Mouse (Mus musculus): ENCODE measurements around the gene D10Wsu102e.

The D10Wsu102e gene

DNA sequence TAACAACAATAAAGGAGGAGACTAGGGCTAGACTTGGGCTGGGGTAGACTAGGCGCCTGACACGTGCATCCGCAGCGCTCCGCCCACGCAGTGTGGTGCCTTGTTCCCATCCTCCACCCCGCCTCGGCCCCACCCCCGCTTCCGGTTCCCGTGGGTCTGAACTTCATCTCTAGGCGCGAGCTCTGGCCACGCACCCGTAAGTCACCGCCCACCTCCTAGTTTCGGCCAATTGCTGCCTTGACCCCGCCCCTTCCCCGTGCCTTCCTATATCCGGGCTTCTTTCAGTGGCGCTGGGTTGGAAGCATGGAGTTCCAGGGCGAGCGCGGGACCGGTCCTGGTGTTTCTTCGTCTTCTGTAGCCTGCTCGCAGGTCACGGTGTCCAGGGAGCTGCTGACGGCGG is at the start of gene D10Wsu102e:
Gene D10Wsu102e (plus strand): TSS at position 266 of the 400 bp plus-strand sequence.
- H3K27me3 ChIP-seq (ENCODE audit: control insufficient read depth, insufficient read depth, low read length, poor library complexity, severe bottlenecking): no peaks in the 10 kb centered on the region
- peak; percentile 98 for DNase-seq (ENCODE audit: low read depth, low spot score)
- peaks cover 8% of the 10 kb centered on the region for H3K36me3 ChIP-seq (ENCODE audit: control insufficient read depth, insufficient read depth, low read length, poor library complexity, severe bottlenecking)

DNA sequence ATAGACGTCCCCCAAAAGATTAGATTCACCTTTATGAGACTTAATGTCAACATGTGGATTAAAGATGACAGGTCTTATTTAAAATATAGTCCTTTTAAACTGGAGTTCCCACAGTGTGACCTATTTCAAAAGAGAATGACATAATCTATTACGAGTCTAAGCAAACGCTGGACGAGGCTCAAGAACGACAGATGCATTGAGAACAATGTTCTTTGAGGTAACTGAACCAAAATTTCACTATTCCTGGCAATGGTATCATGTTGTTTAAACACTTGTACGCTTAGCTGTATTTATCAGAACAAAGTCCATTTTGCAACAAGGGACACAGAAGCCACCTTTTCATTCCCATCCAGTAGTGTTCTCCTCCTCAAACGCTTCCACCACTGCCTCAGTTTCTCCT is 49.7 kb upstream of the D10Wsu102e start:
- H3K27me3 ChIP-seq (ENCODE audit: control insufficient read depth, insufficient read depth, low read length, poor library complexity, severe bottlenecking): no peaks in the 10 kb centered on the region
- H3K36me3 ChIP-seq (ENCODE audit: control insufficient read depth, insufficient read depth, low read length, poor library complexity, severe bottlenecking): peaks cover 10% of the 10 kb centered on the region; the same call in 1 of the 2 replicates
- no peak for DNase-seq (ENCODE audit: low read depth, low spot score)

DNA sequence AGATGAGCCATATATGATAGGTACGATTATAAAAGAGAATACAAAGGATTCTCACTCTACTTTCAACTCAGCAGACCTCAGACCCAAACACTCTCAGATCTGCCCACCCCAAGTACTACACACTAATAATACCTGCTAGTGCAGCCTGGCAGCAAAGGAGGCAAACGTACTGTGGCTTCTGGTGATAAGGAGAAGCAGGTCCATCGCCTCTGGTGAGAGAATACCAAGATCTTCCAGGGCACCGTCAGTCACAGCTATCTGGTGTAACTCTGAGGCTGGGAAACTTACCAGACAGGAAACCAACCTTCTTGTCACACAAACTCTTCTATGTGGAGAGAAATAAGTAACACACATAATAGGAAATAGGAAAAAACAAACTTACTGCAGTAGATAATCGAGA is 47.0 kb upstream of the D10Wsu102e start:
- no peak for DNase-seq (ENCODE audit: low read depth, low spot score)
- Histone ChIP-seq H3K27me3 (ENCODE audit: control insufficient read depth, insufficient read depth, low read length, poor library complexity, severe bottlenecking) (no peaks in the 10 kb centered on the region), H3K36me3 (ENCODE audit: control insufficient read depth, insufficient read depth, low read length, poor library complexity, severe bottlenecking) (peaks cover 10% of the 10 kb centered on the region; the same call in 1 of the 2 replicates)

GRCm38 (mm10) chr10:83320396-83320795 is 39.6 kb upstream of the D10Wsu102e start:
- DNase-seq (ENCODE audit: low read depth, low spot score): no peak
- H3K27me3 ChIP-seq (ENCODE audit: control insufficient read depth, insufficient read depth, low read length, poor library complexity, severe bottlenecking): no peaks in the 10 kb centered on the region

GRCm38 (mm10) chr10:83320870-83321269 is 39.2 kb upstream of the D10Wsu102e start:
- Histone ChIP-seq H3K27me3 (ENCODE audit: control insufficient read depth, insufficient read depth, low read length, poor library complexity, severe bottlenecking) (no peaks in the 10 kb centered on the region), H3K36me3 (ENCODE audit: control insufficient read depth, insufficient read depth, low read length, poor library complexity, severe bottlenecking) (no peaks in the 10 kb centered on the region)
- no peak for DNase-seq (ENCODE audit: low read depth, low spot score)

More at GRCm38 (mm10) chr10:83320396-83320795, 39.6 kb upstream of the D10Wsu102e start:
- no peaks in the 10 kb centered on the region for H3K36me3 ChIP-seq (ENCODE audit: control insufficient read depth, insufficient read depth, low read length, poor library complexity, severe bottlenecking)

DNA sequence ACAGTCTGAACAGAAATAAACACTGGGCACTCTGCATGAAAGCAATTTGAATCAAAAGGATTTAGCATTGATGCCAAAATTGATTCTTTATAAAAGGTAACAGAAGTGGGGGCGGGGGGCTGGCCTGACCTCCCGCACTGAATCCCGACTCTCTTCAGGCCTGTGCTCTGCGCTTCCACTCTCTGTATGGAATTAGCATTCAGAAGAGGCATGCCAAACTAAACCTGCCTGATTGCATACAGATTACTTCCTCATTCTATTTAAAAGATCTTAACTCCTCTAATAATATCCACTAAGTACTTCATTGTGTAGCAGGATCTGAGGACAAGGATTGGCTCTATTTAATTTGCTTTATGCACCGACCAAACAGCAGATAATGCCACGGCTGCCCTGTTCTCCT is 38.5 kb upstream of the D10Wsu102e start:
- H3K27me3 ChIP-seq (ENCODE audit: control insufficient read depth, insufficient read depth, low read length, poor library complexity, severe bottlenecking): no peaks in the 10 kb centered on the region
- DNase-seq (ENCODE audit: low read depth, low spot score): no peak
- no peaks in the 10 kb centered on the region for H3K36me3 ChIP-seq (ENCODE audit: control insufficient read depth, insufficient read depth, low read length, poor library complexity, severe bottlenecking)

GRCm38 (mm10) chr10:83322551-83323100 is 37.4 kb upstream of the D10Wsu102e start:
- H3K36me3 ChIP-seq (ENCODE audit: control insufficient read depth, insufficient read depth, low read length, poor library complexity, severe bottlenecking): no peaks in the 10 kb centered on the region
- no peak for DNase-seq (ENCODE audit: low read depth, low spot score)
- no peaks in the 10 kb centered on the region for H3K27me3 ChIP-seq (ENCODE audit: control insufficient read depth, insufficient read depth, low read length, poor library complexity, severe bottlenecking)

DNA sequence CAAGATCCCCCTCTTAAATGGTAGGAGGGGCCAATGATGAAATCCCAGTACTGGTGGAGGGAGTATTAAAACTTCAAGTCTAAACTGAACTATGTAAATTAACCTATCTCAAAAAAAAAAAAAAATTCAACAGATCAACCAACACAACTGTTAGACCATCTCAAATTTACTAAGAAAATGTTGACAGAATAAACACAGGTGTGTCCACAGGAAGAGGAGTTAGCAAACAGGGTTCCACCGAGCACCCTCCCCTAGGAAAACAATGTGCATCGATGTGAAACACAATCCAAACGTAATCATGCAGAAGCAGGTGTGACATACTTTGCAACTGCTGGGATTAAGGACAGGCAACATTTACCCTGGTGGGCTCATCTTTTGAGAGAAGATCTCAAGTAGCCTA is 35.1 kb upstream of the D10Wsu102e start:
- H3K36me3 ChIP-seq (ENCODE audit: control insufficient read depth, insufficient read depth, low read length, poor library complexity, severe bottlenecking): no peaks in the 10 kb centered on the region
- no peak for DNase-seq (ENCODE audit: low read depth, low spot score)

GRCm38 (mm10) chr10:83325903-83326302 is 34.1 kb upstream of the D10Wsu102e start:
- no peaks in the 10 kb centered on the region for H3K27me3 ChIP-seq (ENCODE audit: control insufficient read depth, insufficient read depth, low read length, poor library complexity, severe bottlenecking)
- DNase-seq (ENCODE audit: low read depth, low spot score): no peak
- H3K36me3 ChIP-seq (ENCODE audit: control insufficient read depth, insufficient read depth, low read length, poor library complexity, severe bottlenecking): no peaks in the 10 kb centered on the region

More for the DNA sequence above, 35.1 kb upstream of the D10Wsu102e start:
- no peaks in the 10 kb centered on the region for H3K27me3 ChIP-seq (ENCODE audit: control insufficient read depth, insufficient read depth, low read length, poor library complexity, severe bottlenecking)

GRCm38 (mm10) chr10:83326648-83327285 is 33.3 kb upstream of the D10Wsu102e start:
- Histone ChIP-seq H3K27me3 (ENCODE audit: control insufficient read depth, insufficient read depth, low read length, poor library complexity, severe bottlenecking) (no peaks in the 10 kb centered on the region), H3K36me3 (ENCODE audit: control insufficient read depth, insufficient read depth, low read length, poor library complexity, severe bottlenecking) (no peaks in the 10 kb centered on the region)
- DNase-seq (ENCODE audit: low read depth, low spot score): no peak

DNA sequence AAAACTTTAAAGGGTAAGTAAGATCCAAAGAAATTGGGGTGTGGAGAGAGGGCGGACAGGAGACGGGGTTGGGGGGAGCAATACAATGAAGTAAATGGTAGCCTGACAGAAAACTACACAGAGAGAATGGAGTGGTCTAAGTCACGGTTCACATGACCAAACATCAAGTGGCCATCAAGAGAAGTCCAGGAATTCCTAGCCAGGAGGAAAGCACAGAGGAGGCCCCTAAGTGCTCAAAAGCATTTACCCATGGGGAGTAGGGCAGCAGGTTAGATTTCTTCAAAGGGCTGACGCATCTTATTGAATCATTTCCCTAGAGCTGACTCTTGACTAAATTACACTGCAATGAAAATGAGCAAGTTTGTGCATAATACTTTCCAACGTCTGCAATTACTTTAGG is 31.2 kb upstream of the D10Wsu102e start:
- DNase-seq (ENCODE audit: low read depth, low spot score): no peak
- Histone ChIP-seq H3K27me3 (ENCODE audit: control insufficient read depth, insufficient read depth, low read length, poor library complexity, severe bottlenecking) (no peaks in the 10 kb centered on the region), H3K36me3 (ENCODE audit: control insufficient read depth, insufficient read depth, low read length, poor library complexity, severe bottlenecking) (no peaks in the 10 kb centered on the region)

DNA sequence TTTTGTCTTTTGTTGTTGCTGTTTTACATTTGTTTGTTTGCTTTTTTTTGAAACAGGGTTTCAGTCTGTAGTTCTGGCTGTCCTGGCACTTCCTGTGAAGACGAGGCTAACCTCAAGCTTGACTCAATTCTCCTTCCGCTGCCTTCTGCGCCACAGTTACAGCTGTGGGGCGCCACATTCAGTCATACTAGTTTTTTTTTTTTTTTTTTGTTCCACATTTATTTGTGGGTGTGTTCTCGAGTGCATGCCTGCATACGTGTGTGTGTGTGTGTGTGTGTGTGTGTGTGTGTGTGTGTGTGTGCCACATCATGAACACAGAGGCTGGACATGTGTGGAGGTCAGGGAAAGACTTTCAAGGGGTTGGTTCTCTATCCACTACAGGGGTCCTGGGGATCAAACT is 29.7 kb upstream of the D10Wsu102e start:
- Histone ChIP-seq H3K27me3 (ENCODE audit: control insufficient read depth, insufficient read depth, low read length, poor library complexity, severe bottlenecking) (no peaks in the 10 kb centered on the region), H3K36me3 (ENCODE audit: control insufficient read depth, insufficient read depth, low read length, poor library complexity, severe bottlenecking) (no peaks in the 10 kb centered on the region)
- peak; percentile 73 for DNase-seq (ENCODE audit: low read depth, low spot score)

- DNase-seq (ENCODE audit: low read depth, low spot score): peak; percentile 65
- Histone ChIP-seq H3K36me3 (ENCODE audit: control insufficient read depth, insufficient read depth, low read length, poor library complexity, severe bottlenecking) (no peaks in the 10 kb centered on the region), H3K27me3 (ENCODE audit: control insufficient read depth, insufficient read depth, low read length, poor library complexity, severe bottlenecking) (no peaks in the 10 kb centered on the region)
These were observed 28.2 kb upstream of the D10Wsu102e start for GRCm38 (mm10) chr10:83331811-83332210.

DNA sequence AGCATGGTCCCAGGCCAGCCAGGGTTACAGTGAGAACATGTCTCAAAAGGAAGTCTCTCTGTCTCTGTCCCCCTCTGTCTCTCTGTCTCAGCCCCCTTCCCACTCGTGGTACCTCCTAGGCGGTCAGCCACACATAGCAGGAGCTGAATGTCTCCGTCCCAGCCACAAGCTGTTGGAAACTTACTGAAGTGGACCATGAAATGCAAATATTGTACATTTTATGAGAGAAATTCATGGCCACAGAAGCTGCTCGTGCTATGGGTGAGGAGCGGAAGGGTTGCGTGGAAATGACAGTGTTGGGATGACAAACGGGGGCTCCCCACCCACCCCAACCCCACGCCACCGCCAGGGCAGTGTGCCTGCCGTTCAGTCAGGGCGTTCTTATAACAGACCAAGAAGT is 27.4 kb upstream of the D10Wsu102e start:
- DNase-seq (ENCODE audit: low read depth, low spot score): peak; percentile 73
- Histone ChIP-seq H3K36me3 (ENCODE audit: control insufficient read depth, insufficient read depth, low read length, poor library complexity, severe bottlenecking) (no peaks in the 10 kb centered on the region), H3K27me3 (ENCODE audit: control insufficient read depth, insufficient read depth, low read length, poor library complexity, severe bottlenecking) (no peaks in the 10 kb centered on the region)

DNA sequence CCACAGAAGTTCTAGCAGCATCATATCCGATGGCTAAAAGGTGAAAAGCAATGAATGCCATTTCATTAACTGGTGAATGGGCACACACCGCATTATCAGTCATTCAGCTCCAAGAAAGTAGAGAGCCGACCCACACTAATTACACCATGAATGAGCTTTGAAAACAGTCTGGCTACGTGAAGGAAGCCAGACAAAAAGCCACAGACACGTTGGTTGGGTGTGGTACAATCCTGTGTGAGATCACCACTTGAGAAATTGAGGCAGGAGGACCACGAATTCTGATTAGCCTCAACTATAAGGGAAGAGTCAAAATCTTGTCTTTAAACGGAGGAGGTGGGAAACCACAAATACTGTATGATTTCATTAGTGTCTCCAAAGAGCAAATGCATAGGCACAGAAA is 23.7 kb upstream of the D10Wsu102e start:
- Histone ChIP-seq H3K27me3 (ENCODE audit: control insufficient read depth, insufficient read depth, low read length, poor library complexity, severe bottlenecking) (no peaks in the 10 kb centered on the region), H3K36me3 (ENCODE audit: control insufficient read depth, insufficient read depth, low read length, poor library complexity, severe bottlenecking) (no peaks in the 10 kb centered on the region)
- DNase-seq (ENCODE audit: low read depth, low spot score): no peak
